ENCODE assay signal across 13 mouse cellular contexts in the genomic region with DNA sequence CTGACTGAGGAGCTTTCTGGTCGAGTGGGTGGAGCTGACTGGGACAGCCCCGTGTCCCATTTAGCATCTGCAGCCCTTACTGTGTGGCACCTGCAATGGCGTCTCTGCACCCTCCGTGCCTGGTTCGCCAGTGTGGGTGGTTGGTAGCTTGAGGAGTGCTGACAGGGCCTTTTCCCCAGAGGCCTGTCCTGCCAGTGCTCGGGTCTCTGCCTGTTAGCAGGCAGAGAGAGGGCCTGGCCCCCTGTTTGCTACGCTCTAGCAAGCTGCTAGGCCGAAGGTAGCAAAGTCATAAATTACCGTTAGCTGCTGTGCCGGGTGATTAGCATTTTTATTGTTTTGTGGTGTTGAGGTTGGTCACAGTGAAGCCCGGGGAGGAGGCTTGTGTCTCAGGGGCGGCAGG. TPM values are rescaled to one million over a fixed set of nuclear protein-coding genes. Genes with fewer than 3 reads are reported as not detected.
DNase-seq lines count a peak whose midpoint lies in the region; ATAC-seq and TF ChIP-seq lines count a peak whose summit lies in the region.
"Had no signal": no experiment of that assay in that cellular context is flagged by ENCODE, and none has a peak within 500 bp of the region (broad histone marks: within the 10 kb centered on the region; RNA-seq: fewer than 3 reads in every experiment).

No protein-coding gene starts in this region.

- DNase-seq in G1E (ENCODE audit: low spot score): peak; percentile 71
- DNase-seq in ZHBTc4 (ENCODE audit: low read depth, low spot score): peak; percentile 39
- peak; percentile 41 for DNase-seq in kidney, adult 9 months
- DNase-seq in layer of hippocampus, adult 11-12 months (ENCODE audit: low spot score): no peak
- no peak for DNase-seq in layer of hippocampus, postnatal 36 days
- DNase-seq: lung, embryonic 14.5 days had no signal

- H3K9me3 ChIP-seq in G1E (replicated peaks): no peaks in the 10 kb centered on the region
- H3K9me3 ChIP-seq in liver, embryonic 12.5 days (replicated peaks): no peaks in the 10 kb centered on the region
- H3K9me3 ChIP-seq: embryonic facial prominence, embryonic 15.5 days; heart, embryonic 12.5 days; intestine, embryonic 15.5 days had no signal

- H3K27me3 ChIP-seq in G1E (ENCODE audit: insufficient read depth, low read length): no peaks in the 10 kb centered on the region
- peaks cover 43% of the 10 kb centered on the region for H3K27me3 ChIP-seq in liver, embryonic 12.5 days (replicated peaks)

- peak; percentile 48 for ATAC-seq in G1E (ENCODE audit: extremely low read depth, insufficient number of reproducible peaks, low FRiP score, poor library complexity, severe bottlenecking)
- peak; percentile 23 for ATAC-seq in megakaryocyte-erythroid progenitor cell, adult 5-6 weeks (replicated peaks; ENCODE audit: low FRiP score, low TSS enrichment, poor library complexity, severe bottlenecking)
- no peak for ATAC-seq in liver, embryonic 12.5 days
- ATAC-seq: intestine, embryonic 15.5 days had no signal

- peaks cover 84% of the 10 kb centered on the region for H3K4me1 ChIP-seq in G1E (ENCODE audit: insufficient read depth, low read depth, low read length)
- H3K4me1 ChIP-seq in liver, embryonic 12.5 days: peaks cover 34% of the 10 kb centered on the region

- WGBS in liver, embryonic 12.5 days (ENCODE audit: insufficient replicate concordance): 61% methylated on average over 12 of the region's 12 CpGs

- H3K27ac ChIP-seq in liver, embryonic 12.5 days: no peak overlapping the region
- H3K27ac ChIP-seq: embryonic facial prominence, embryonic 15.5 days; intestine, embryonic 15.5 days had no signal

- TF ChIP-seq CTCF in G1E (IDR thresholded peaks at IDR 0.05; ENCODE audit: low read depth, low read length): no peak

- no peak overlapping the region for H3K4me2 ChIP-seq in liver, embryonic 12.5 days
- H3K4me2 ChIP-seq: embryonic facial prominence, embryonic 15.5 days; heart, embryonic 12.5 days; intestine, embryonic 15.5 days; lung, embryonic 14.5 days had no signal

- peak overlapping the region; percentile 73 for H3K4me3 ChIP-seq in G1E (ENCODE audit: low read depth, low read length)
- H3K4me3 ChIP-seq in liver, embryonic 12.5 days: no peak overlapping the region
- H3K4me3 ChIP-seq: embryonic facial prominence, embryonic 15.5 days; heart, embryonic 12.5 days; intestine, embryonic 15.5 days had no signal

- no peak overlapping the region for H3K9ac ChIP-seq in liver, embryonic 12.5 days
- H3K9ac ChIP-seq: embryonic facial prominence, embryonic 15.5 days; heart, embryonic 12.5 days; intestine, embryonic 15.5 days; lung, embryonic 14.5 days had no signal

- peaks cover 81% of the 10 kb centered on the region for H3K36me3 ChIP-seq in G1E (replicated peaks)
- H3K36me3 ChIP-seq in liver, embryonic 12.5 days: peaks cover 45% of the 10 kb centered on the region
- H3K36me3 ChIP-seq: intestine, embryonic 15.5 days had no signal

RNA-seq across cellular contexts. Expression of a gene that starts 13.5 kb away (rescaled TPM):
- total RNA-seq in G1E (2014; fragmentation: Nextera tagmentation) (not detected in 2 replicates), G1E (2017) (0.12 TPM in 1 of 2 replicates, not detected in the other)
- not detected in 2 replicates for polyA plus RNA-seq in G1E (2012)
- total RNA-seq in megakaryocyte-erythroid progenitor cell, adult 5-6 weeks (2014; fragmentation: Nextera tagmentation): not detected in 2 replicates
- total RNA-seq in megakaryocyte-erythroid progenitor cell, adult 5-6 weeks (2017): not detected in 2 replicates
- not detected in 2 replicates for polyA plus RNA-seq in liver, embryonic 12.5 days (2016; fragmentation: Nextera tagmentation; extraction: Ambion mirVana)
- not detected for total RNA-seq in layer of hippocampus, postnatal 36 days (2021)
- total RNA-seq: adrenal gland, adult 18-20 months; left cerebral cortex, postnatal 25 days had no signal
- polyA plus RNA-seq: intestine, embryonic 15.5 days; lung, embryonic 14.5 days had no signal

RNA-seq across cellular contexts. Expression of a gene that starts 17.1 kb away (rescaled TPM):
- total RNA-seq in G1E (2014; fragmentation: Nextera tagmentation) (17.7 and 22.3 TPM in 2 replicates), G1E (2017) (13.3 and 16.0 TPM in 2 replicates)
- 44.1 and 54.5 TPM in 2 replicates for polyA plus RNA-seq in G1E (2012)
- total RNA-seq in megakaryocyte-erythroid progenitor cell, adult 5-6 weeks (2014; fragmentation: Nextera tagmentation): 8.0 and 13.2 TPM in 2 replicates
- total RNA-seq in megakaryocyte-erythroid progenitor cell, adult 5-6 weeks (2017): 9.9 and 13.3 TPM in 2 replicates
- polyA plus RNA-seq in liver, embryonic 12.5 days (2016; fragmentation: Nextera tagmentation; extraction: Ambion mirVana): 49.4 and 52.0 TPM in 2 replicates
- 10 to 100 TPM; 19.0 to 20.1 TPM for total RNA-seq in layer of hippocampus, postnatal 36 days (2021)

RNA-seq across cellular contexts. Expression of a gene that starts 36.8 kb away (rescaled TPM):
- total RNA-seq in G1E (2014; fragmentation: Nextera tagmentation): not detected in 2 replicates
- not detected in 2 replicates for total RNA-seq in G1E (2017)
- polyA plus RNA-seq in G1E (2012): 0.02 and 0.04 TPM in 2 replicates
- total RNA-seq in megakaryocyte-erythroid progenitor cell, adult 5-6 weeks (2014; fragmentation: Nextera tagmentation): not detected in 2 replicates
- total RNA-seq in megakaryocyte-erythroid progenitor cell, adult 5-6 weeks (2017): not detected in 2 replicates
- polyA plus RNA-seq in liver, embryonic 12.5 days (2016; fragmentation: Nextera tagmentation; extraction: Ambion mirVana): not detected in 2 replicates
- total RNA-seq in layer of hippocampus, postnatal 36 days (2021): not detected
- total RNA-seq: adrenal gland, adult 18-20 months; left cerebral cortex, postnatal 25 days had no signal
- polyA plus RNA-seq: embryonic facial prominence, embryonic 15.5 days; heart, embryonic 12.5 days; intestine, embryonic 15.5 days; lung, embryonic 14.5 days had no signal

Comparison
In these comparisons a context has a peak if more than half of its experiments do, and no peak if none do; other contexts are left out.
1. DNase-seq: peak in G1E (single experiment), ZHBTc4 (single experiment) and kidney, adult 9 months (single experiment); none in layer of hippocampus, adult 11-12 months (single experiment) and layer of hippocampus, postnatal 36 days (0 of 2).